Mouse (Mus musculus) testis, adult 2 months (tissue): Measurements from ENCODE around the gene Vmn1r51.

Source experiments
- CTCF ChIP-seq: fragments of 200-500 bp; IDR thresholded peaks from 2 replicates; pipeline ENCODE4 v1.5.1; 2012; ENCODE audit warnings: low read depth, mild to moderate bottlenecking, inconsistent platforms, low read length, moderate library complexity; ENCODE audit not compliant: control insufficient read depth, insufficient read depth, insufficient replicate concordance
- POLR2A ChIP-seq: fragments of 200-500 bp; IDR thresholded peaks from 2 replicates; pipeline ENCODE4 v1.6.1; 2012; ENCODE audit warnings: low read depth, mild to moderate bottlenecking, inconsistent platforms, low read length, moderate library complexity; ENCODE audit not compliant: control insufficient read depth

DNA sequence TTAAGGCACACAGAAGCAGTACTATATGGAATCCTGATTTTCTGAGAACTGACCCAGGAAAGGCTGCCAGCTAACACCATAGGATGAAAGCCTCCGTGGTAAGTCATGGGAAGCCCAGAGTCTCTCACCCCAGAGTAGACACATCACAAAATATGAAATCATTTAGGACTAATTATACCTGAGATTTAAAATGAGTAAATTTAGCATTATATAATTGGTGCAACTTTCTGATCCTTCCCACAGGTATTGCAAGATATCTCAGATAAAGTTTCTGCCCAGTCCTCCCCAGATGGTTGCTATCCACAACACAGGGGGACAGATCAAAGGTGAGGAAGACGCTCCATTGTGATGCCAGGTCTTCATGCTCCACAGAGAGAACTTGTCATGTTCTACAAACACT lies 21.3 kb upstream of the Vmn1r51 start, which contains the start of gene Vmn1r50:
- no peak for TF ChIP-seq CTCF
- TF ChIP-seq POLR2A, result no peak
